Mouse (Mus musculus) heart, embryonic 16.5 days (tissue): ENCODE results near the gene Cerk. TPM values are rescaled to one million over a fixed set of nuclear protein-coding genes. Genes with fewer than 3 reads are reported as not detected.
A peak's percentile ranks its signal among the peaks of the same experiment; 100 is the strongest.
"Not testable (repeated sequence)": the region's sequence is repeated elsewhere in the genome, so short reads cannot be mapped to it uniquely, and the experiment has no call there.

Experiments used
- ATAC-seq: fragments of 200-750 bp; cut with Nextera tagmentation; replicated peaks from 2 replicates; pipeline ENCODE4 v1.8.0; 2017; ENCODE audit warnings: moderate number of reproducible peaks; ENCODE audit not compliant: insufficient read depth, low FRiP score; ENCODE audit errors: extremely low read depth
- H3K27ac ChIP-seq: fragments of 300-500 bp; sonication (generic); 2 replicates; pipeline ENCODE4 v1.5.1; 2014; ENCODE audit warnings: mild to moderate bottlenecking, low read length, control low read depth, moderate library complexity
- H3K27me3 ChIP-seq: fragments of 300-500 bp; sonication (generic); 2 replicates; pipeline ENCODE4 v1.6.1; 2014; ENCODE audit warnings: low read length, mixed read lengths; ENCODE audit not compliant: control insufficient read depth, insufficient read depth
- H3K36me3 ChIP-seq: fragments of 300-500 bp; sonication (generic); 2 replicates; pipeline ENCODE4 v1.6.1; 2014; ENCODE audit not compliant: control insufficient read depth, insufficient read depth
- H3K4me1 ChIP-seq: fragments of 300-500 bp; sonication (generic); 2 replicates; pipeline ENCODE4 v1.6.1; 2014; ENCODE audit warnings: low read length, mixed read lengths; ENCODE audit not compliant: control insufficient read depth, insufficient read depth
- H3K4me2 ChIP-seq: fragments of 300-500 bp; sonication (generic); 2 replicates; pipeline ENCODE4 v1.6.1; 2014; ENCODE audit warnings: low read depth, mild to moderate bottlenecking, control low read depth, low read length
- H3K4me3 ChIP-seq: fragments of 300-500 bp; sonication (generic); 2 replicates; pipeline ENCODE4 v1.5.1; 2014; ENCODE audit warnings: mild to moderate bottlenecking, control low read depth, low read length
- H3K9ac ChIP-seq: fragments of 300-500 bp; sonication (generic); 2 replicates; pipeline ENCODE4 v1.6.1; 2014; ENCODE audit warnings: low read length, control low read depth
- H3K9me3 ChIP-seq: fragments of 300-500 bp; sonication (generic); replicated peaks from 2 replicates; pipeline ENCODE4 v1.6.1; 2016; ENCODE audit warnings: low read length; ENCODE audit not compliant: control insufficient read depth
- WGBS: fragments of 180-500 bp; shearing (Covaris S2); extraction: QIAGEN DNeasy Blood & Tissue Kit; methylation state at CpG from one replicate; pipeline ENCODE4 v1.1.7; 2014; 5-methylcytosine and 5-hydroxymethylcytosine counted together
- polyA plus RNA-seq: library from polyadenylated mRNA; unstranded; fragments of >200 nt; fragmentation: Nextera tagmentation; extraction: Ambion mirVana; gene quantifications from 2 replicates; pipeline ENCODE4 v1.2.1, GENCODE M21; 2015

Gene Cerk
- polyA plus RNA-seq, 1 experiment from 2014 or later: 18.7 TPM

GRCm38 (mm10) chr15:86201696-86202330, 15.9 kb upstream of the Cerk start:
- Histone ChIP-seq H3K4me1 (peaks cover 8% of the 10 kb centered on the region; the same call in 1 of the 2 replicates), H3K4me3 (no peak overlapping the region), H3K4me2 (no peak overlapping the region), H3K9ac (no peak overlapping the region), H3K9me3 (0 out of 2 replicates have a peak, but pooled peaks cover 2% of the 10 kb centered on the region), H3K36me3 (no peaks in the 10 kb centered on the region), H3K27me3 (no peaks in the 10 kb centered on the region), H3K27ac (no peak overlapping the region; the same call in none of the 2 replicates)
- ATAC-seq: no peak
- 72% methylated on average over 9 of the region's 9 CpGs for WGBS

- Histone ChIP-seq H3K9ac (no peak overlapping the region), H3K27me3 (no peaks in the 10 kb centered on the region), H3K4me1 (peaks cover 8% of the 10 kb centered on the region; the same call in 1 of the 2 replicates), H3K36me3 (no peaks in the 10 kb centered on the region), H3K9me3 (0 out of 2 replicates have a peak, but pooled peaks cover 2% of the 10 kb centered on the region), H3K4me2 (no peak overlapping the region), H3K27ac (peak overlapping the region; percentile 49), H3K4me3 (no peak overlapping the region)
- 0 out of 2 replicates have a peak, but pooled peaks have one; percentile 35 for ATAC-seq
- WGBS: 24% methylated on average over 4 of the region's 4 CpGs
Measured at GRCm38 (mm10) chr15:86201095-86201494, 15.2 kb upstream of the Cerk start.

- H3K27me3 ChIP-seq: no peaks in the 10 kb centered on the region
- 48% methylated on average over 4 of the region's 4 CpGs for WGBS
- no peak for ATAC-seq
- no peak overlapping the region for H3K27ac ChIP-seq
- no peaks in the 10 kb centered on the region for H3K36me3 ChIP-seq
- no peak overlapping the region for H3K9ac ChIP-seq
- no peak overlapping the region for H3K4me2 ChIP-seq
- no peak overlapping the region for H3K4me3 ChIP-seq
- 0 out of 2 replicates have a peak, but pooled peaks cover 1% of the 10 kb centered on the region for H3K9me3 ChIP-seq
- H3K4me1 ChIP-seq: peaks cover 8% of the 10 kb centered on the region; the same call in 1 of the 2 replicates
Measured at GRCm38 (mm10) chr15:86200169-86200568, 14.2 kb upstream of the Cerk start.

- 64% methylated on average over 4 of the region's 4 CpGs for WGBS
- H3K36me3 ChIP-seq: no peaks in the 10 kb centered on the region
- H3K9ac ChIP-seq: no peak overlapping the region
- H3K9me3 ChIP-seq: no peaks in the 10 kb centered on the region
- no peaks in the 10 kb centered on the region for H3K27me3 ChIP-seq
- H3K4me3 ChIP-seq: no peak overlapping the region
- H3K27ac ChIP-seq: no peak overlapping the region
- ATAC-seq: no peak
- H3K4me1 ChIP-seq: peaks cover 8% of the 10 kb centered on the region; the same call in 1 of the 2 replicates
- H3K4me2 ChIP-seq: no peak overlapping the region
Measured at GRCm38 (mm10) chr15:86199482-86199881, 13.5 kb upstream of the Cerk start.

GRCm38 (mm10) chr15:86199052-86199451, 13.1 kb upstream of the Cerk start:
- H3K4me2 ChIP-seq: no peak overlapping the region
- H3K4me1 ChIP-seq: peaks cover 8% of the 10 kb centered on the region; the same call in 1 of the 2 replicates
- H3K27me3 ChIP-seq: no peaks in the 10 kb centered on the region
- ATAC-seq: no peak
- no peaks in the 10 kb centered on the region for H3K36me3 ChIP-seq
- 68% methylated on average over 5 of the region's 5 CpGs for WGBS
- H3K27ac ChIP-seq: no peak overlapping the region
- H3K4me3 ChIP-seq: no peak overlapping the region
- H3K9ac ChIP-seq: no peak overlapping the region
- H3K9me3 ChIP-seq: no peaks in the 10 kb centered on the region

- WGBS: 64% methylated on average over 55 of the region's 55 CpGs
Measured at GRCm38 (mm10) chr15:86194676-86195453, 8.9 kb upstream of the Cerk start.

GRCm38 (mm10) chr15:86191933-86192332, 6.0 kb upstream of the Cerk start:
- ATAC-seq: no peak
- H3K9ac ChIP-seq: no peak overlapping the region
- H3K4me1 ChIP-seq: peaks cover 15% of the 10 kb centered on the region
- H3K27ac ChIP-seq: no peak overlapping the region
- no peak overlapping the region for H3K4me2 ChIP-seq
- H3K27me3 ChIP-seq: no peaks in the 10 kb centered on the region
- 59% methylated on average over 3 of the region's 3 CpGs for WGBS
- no peaks in the 10 kb centered on the region for H3K9me3 ChIP-seq
- no peak overlapping the region for H3K4me3 ChIP-seq
- no peaks in the 10 kb centered on the region for H3K36me3 ChIP-seq

More at GRCm38 (mm10) chr15:86194676-86195453, 8.9 kb upstream of the Cerk start:
- not testable (repeated sequence) for H3K4me2 ChIP-seq, H3K9me3 ChIP-seq, H3K9ac ChIP-seq, H3K27ac ChIP-seq, H3K4me1 ChIP-seq, H3K27me3 ChIP-seq, H3K36me3 ChIP-seq, H3K4me3 ChIP-seq
- ATAC-seq: peak; percentile 89

- Histone ChIP-seq H3K27ac (no peak overlapping the region), H3K4me3 (no peak overlapping the region), H3K36me3 (no peaks in the 10 kb centered on the region), H3K9me3 (no peaks in the 10 kb centered on the region), H3K4me1 (peaks cover 19% of the 10 kb centered on the region), H3K9ac (no peak overlapping the region), H3K4me2 (no peak overlapping the region), H3K27me3 (no peaks in the 10 kb centered on the region)
- 27% methylated on average over 1 of the region's 1 CpGs for WGBS
- no peak for ATAC-seq
Measured at GRCm38 (mm10) chr15:86191505-86191904, 5.6 kb upstream of the Cerk start.

GRCm38 (mm10) chr15:86190387-86190786, 4.4 kb upstream of the Cerk start:
- Histone ChIP-seq H3K4me1 (peaks cover 23% of the 10 kb centered on the region), H3K4me3 (no peak overlapping the region), H3K9me3 (no peaks in the 10 kb centered on the region), H3K4me2 (no peak overlapping the region), H3K9ac (no peak overlapping the region), H3K36me3 (no peaks in the 10 kb centered on the region), H3K27me3 (no peaks in the 10 kb centered on the region), H3K27ac (no peak overlapping the region)
- ATAC-seq: no peak
- WGBS: 75% methylated on average over 3 of the region's 3 CpGs
